Mouse (Mus musculus): ENCODE measurements at regions not wholly inside any gene's neighbourhood (a gene's known extent, or its start where the extent isn't known, plus 50 kb on each side); places are given as distances from the start of the nearest gene placed in this dataset.
"Not testable (repeated sequence)": the region's sequence is repeated elsewhere in the genome, so short reads cannot be mapped to it uniquely, and the experiment has no call there.

- DNase-seq (ENCODE audit: low read depth, low spot score) = no peak
Measured at GRCm38 (mm10) chr9:53045788-53046187, 202.1 kb downstream of the Ddx10 start.

- no peak for DNase-seq (ENCODE audit: low read depth, low spot score)
Measured at GRCm38 (mm10) chr9:53033797-53034196, 214.1 kb downstream of the Ddx10 start.

GRCm38 (mm10) chr9:53022096-53022495 lies 225.8 kb downstream of the Ddx10 start:
- peak; percentile 3 for DNase-seq (ENCODE audit: low read depth, low spot score)

- no peak for DNase-seq (ENCODE audit: low read depth, low spot score)
Measured at GRCm38 (mm10) chr9:53010741-53011140, 237.1 kb downstream of the Ddx10 start.

- no peak for DNase-seq (ENCODE audit: low read depth, low spot score)
Measured at GRCm38 (mm10) chr9:53007395-53007794, 240.5 kb downstream of the Ddx10 start.

- no peak for DNase-seq (ENCODE audit: low read depth, low spot score)
Measured at GRCm38 (mm10) chr9:53006085-53006484, 241.8 kb downstream of the Ddx10 start.

- DNase-seq (ENCODE audit: low read depth, low spot score) = no peak
Measured at GRCm38 (mm10) chr9:53004253-53004978, 243.4 kb downstream of the Ddx10 start.

- no peak for DNase-seq (ENCODE audit: low read depth, low spot score)
Measured at GRCm38 (mm10) chr9:52976041-52976440, 271.8 kb downstream of the Ddx10 start.

GRCm38 (mm10) chr9:52965631-52966030 lies 282.2 kb downstream of the Ddx10 start:
- no peak for DNase-seq (ENCODE audit: low read depth, low spot score)

GRCm38 (mm10) chr9:52959668-52960067 lies 280.1 kb upstream of the AI593442 start:
- DNase-seq (ENCODE audit: low read depth, low spot score) = no peak

GRCm38 (mm10) chr9:52957245-52957644 lies 277.7 kb upstream of the AI593442 start:
- no peak for DNase-seq (ENCODE audit: low read depth, low spot score)

GRCm38 (mm10) chr9:52944081-52944480 lies 264.5 kb upstream of the AI593442 start:
- DNase-seq (ENCODE audit: low read depth, low spot score) = no peak

- DNase-seq (ENCODE audit: low read depth, low spot score) = no peak
Measured at GRCm38 (mm10) chr9:52941637-52941983, 262.0 kb upstream of the AI593442 start.

- no peak for DNase-seq (ENCODE audit: low read depth, low spot score)
Measured at GRCm38 (mm10) chr9:52940964-52941636, 261.5 kb upstream of the AI593442 start.

- DNase-seq (ENCODE audit: low read depth, low spot score) = no peak
Measured at GRCm38 (mm10) chr9:52935082-52935481, 255.5 kb upstream of the AI593442 start.

GRCm38 (mm10) chr9:52917516-52917915 lies 237.9 kb upstream of the AI593442 start:
- DNase-seq (ENCODE audit: low read depth, low spot score) = no peak

- DNase-seq (ENCODE audit: low read depth, low spot score) = not testable (repeated sequence)
Measured at GRCm38 (mm10) chr9:52888653-52889052, 209.1 kb upstream of the AI593442 start.

- not testable (repeated sequence) for DNase-seq (ENCODE audit: low read depth, low spot score)
Measured at GRCm38 (mm10) chr9:52887997-52888396, 208.4 kb upstream of the AI593442 start.

- no peak for DNase-seq (ENCODE audit: low read depth, low spot score)
Measured at GRCm38 (mm10) chr9:52867236-52867635, 187.7 kb upstream of the AI593442 start.

GRCm38 (mm10) chr9:52860327-52860726 lies 180.7 kb upstream of the AI593442 start:
- DNase-seq (ENCODE audit: low read depth, low spot score) = no peak

GRCm38 (mm10) chr9:52858411-52858810 lies 178.8 kb upstream of the AI593442 start:
- no peak for DNase-seq (ENCODE audit: low read depth, low spot score)

- no peak for DNase-seq (ENCODE audit: low read depth, low spot score)
Measured at GRCm38 (mm10) chr9:52853338-52853737, 173.8 kb upstream of the AI593442 start.

- DNase-seq (ENCODE audit: low read depth, low spot score) = no peak
Measured at GRCm38 (mm10) chr9:52850552-52850951, 171.0 kb upstream of the AI593442 start.
